Mouse (Mus musculus) splenic B cell, adult 2 months (primary cell): ENCODE data around the gene Mblac2.
A peak's percentile ranks its signal among the peaks of the same experiment; 100 is the strongest.

Source experiments
- DNase-seq: peaks from one replicate; pipeline ENCODE4 v3.0.0-alpha.2; 2011; ENCODE audit warnings: low read depth, low spot score
- H3K27me3 ChIP-seq: 2 replicates; pipeline ENCODE4 v1.6.1; 2012; ENCODE audit warnings: mild to moderate bottlenecking, low read length, moderate library complexity, mixed read lengths; ENCODE audit not compliant: control insufficient read depth, poor library complexity, insufficient read depth, severe bottlenecking
- H3K36me3 ChIP-seq: 2 replicates; pipeline ENCODE4 v1.6.1; 2012; ENCODE audit warnings: mild to moderate bottlenecking, low read length, moderate library complexity, mixed read lengths; ENCODE audit not compliant: control insufficient read depth, poor library complexity, insufficient read depth, severe bottlenecking

Mblac2 gene

DNA sequence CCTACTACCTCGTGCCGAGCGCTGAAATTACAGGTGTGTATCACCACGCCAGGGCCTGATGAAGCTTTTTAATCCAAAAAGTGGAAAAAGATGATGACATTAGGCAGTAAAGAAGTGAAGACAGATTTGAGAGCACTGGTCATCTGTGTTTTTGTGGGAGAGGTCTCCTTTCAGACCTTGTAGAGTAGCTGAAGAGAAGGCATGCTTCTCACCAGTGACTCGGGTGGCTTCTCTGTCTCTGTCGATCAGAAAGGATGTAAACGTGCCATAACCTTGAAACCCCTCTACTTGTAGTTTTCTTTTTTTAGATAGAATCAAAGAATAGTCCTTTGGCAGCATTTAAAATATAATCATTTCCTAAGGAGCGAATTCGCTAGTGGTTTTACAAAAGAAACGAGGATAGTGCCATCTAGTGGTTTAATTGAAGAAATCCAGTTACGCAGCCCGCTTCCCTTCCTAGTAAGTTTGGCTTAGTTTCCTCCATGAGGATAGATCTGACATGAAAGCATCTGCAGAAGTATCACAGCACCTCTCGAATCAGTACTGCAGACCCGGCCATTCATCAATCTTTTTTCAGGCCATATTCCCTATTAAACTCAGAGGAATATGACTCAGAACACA lies 50.5 kb downstream of the Mblac2 start:
- Histone ChIP-seq H3K36me3 (no peaks in the 10 kb centered on the region), H3K27me3 (no peaks in the 10 kb centered on the region)
- peak; percentile 64 for DNase-seq

DNA sequence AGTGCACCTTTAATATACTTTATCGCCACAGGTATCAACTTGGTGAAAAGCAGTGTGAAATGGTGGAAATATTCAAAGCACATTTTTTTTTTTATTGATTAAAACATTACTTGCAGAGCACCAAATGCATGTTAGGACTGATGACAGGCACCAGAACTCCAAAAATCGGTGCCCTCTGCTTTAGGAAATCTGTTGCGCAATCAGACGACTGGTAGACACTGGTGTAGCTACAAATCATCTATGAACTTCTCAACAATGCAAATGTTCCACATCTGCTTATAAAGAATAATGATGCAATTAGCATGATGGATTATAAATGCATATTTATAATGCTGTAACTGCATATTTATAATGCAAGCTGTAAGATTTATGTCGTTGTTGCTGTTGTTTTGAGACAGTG lies 53.0 kb downstream of the Mblac2 start:
- Histone ChIP-seq H3K36me3 (no peaks in the 10 kb centered on the region), H3K27me3 (no peaks in the 10 kb centered on the region)
- DNase-seq: no peak

DNA sequence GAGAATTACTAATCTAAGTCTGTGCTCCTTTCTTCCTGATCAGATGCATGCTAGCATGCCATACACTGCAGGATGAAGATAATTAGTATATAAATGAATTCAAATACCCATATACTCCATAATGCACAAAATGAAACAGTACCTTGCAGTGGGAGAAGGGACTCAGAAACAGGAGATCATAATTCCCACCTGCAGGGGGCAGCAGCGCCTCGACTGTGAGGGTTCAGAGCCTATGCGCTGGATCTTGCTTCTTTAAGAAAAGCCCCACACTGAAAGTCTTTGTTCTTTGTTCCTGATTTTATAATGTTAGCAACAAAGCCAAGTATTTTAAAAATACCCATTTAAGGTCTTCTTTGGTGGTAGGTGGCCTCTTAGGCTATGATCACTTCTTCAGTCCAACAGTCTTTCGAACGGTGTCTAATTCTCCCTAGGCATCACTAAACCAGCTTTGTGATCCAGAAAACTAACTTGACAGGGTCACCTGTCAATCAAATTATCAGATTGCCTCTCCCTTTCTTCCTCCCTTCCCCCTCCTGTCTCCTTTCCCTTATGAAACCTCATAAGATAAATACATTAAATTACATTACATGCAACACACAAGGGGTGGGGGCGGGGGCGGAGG lies 56.0 kb downstream of the Mblac2 start:
- Histone ChIP-seq H3K27me3 (no peaks in the 10 kb centered on the region), H3K36me3 (no peaks in the 10 kb centered on the region)
- DNase-seq: peak; percentile 74

DNA sequence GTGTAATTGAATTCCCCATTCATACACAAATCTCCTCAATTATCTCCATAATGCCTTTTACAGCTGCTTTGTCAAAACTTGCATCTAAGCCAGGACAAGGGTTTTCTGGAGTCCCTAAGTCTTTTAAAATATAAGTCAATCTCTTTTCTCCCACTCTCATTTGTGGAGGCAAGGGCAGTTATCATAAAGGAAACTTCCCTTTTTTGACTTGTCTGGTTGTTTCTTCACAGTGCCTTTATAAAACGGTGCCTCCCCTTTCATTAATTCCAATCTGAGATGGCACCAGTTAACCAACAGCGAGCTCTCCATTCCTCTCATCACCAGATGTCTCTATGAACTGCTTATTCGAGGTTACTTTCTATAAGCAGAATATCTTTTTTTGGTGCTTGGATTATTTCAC lies 65.1 kb downstream of the Mblac2 start:
- no peaks in the 10 kb centered on the region for H3K27me3 ChIP-seq
- no peak for DNase-seq
- no peaks in the 10 kb centered on the region for H3K36me3 ChIP-seq

DNA sequence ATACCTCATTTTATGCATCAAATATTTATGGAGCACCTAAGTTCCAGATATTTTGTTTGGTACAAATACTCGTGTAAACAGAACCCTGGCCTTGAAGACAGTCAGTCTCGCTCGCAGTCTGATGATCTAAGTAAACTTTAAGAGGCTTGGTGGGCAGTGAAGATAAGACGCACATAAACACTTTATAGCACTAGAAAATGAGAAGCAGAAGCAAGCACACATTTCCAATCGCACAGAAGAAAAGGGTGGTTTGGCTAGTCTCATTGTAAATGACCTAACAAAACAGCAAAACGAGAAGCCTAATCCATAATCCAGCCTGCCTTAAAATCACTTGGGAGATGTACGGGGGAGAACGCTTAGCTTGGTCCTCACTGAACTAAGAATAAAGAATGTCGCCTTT lies 71.3 kb downstream of the Mblac2 start:
- no peaks in the 10 kb centered on the region for H3K36me3 ChIP-seq
- no peak for DNase-seq
- no peaks in the 10 kb centered on the region for H3K27me3 ChIP-seq

DNA sequence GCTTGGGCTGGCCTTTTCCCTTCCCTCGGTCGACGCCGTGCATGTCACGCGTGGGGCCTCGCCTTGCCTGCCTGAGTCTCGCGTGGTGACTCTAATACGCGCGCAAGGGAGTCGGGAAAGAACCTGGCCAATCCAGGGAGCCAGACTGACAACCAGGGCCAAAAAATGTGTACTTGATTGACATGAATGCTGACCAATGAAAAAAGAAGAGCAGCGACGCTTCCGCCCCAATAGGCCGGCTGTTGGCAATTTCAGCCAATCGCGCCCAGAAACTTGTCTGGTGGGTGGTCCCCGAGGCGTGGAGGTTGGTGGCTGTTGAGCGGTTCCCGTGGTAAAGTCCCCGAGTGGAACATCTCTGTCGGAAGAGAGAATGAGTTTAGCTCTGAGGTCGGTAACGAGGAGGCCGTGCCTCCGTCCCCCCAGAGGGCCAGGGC lies 71.8 kb downstream of the Mblac2 start, which contains the start of gene Cetn3:
TSS of gene Cetn3 (plus strand) at position 107 of the 434 bp plus-strand sequence.
- DNase-seq: peak; percentile 98
- H3K27me3 ChIP-seq: no peaks in the 10 kb centered on the region

DNA sequence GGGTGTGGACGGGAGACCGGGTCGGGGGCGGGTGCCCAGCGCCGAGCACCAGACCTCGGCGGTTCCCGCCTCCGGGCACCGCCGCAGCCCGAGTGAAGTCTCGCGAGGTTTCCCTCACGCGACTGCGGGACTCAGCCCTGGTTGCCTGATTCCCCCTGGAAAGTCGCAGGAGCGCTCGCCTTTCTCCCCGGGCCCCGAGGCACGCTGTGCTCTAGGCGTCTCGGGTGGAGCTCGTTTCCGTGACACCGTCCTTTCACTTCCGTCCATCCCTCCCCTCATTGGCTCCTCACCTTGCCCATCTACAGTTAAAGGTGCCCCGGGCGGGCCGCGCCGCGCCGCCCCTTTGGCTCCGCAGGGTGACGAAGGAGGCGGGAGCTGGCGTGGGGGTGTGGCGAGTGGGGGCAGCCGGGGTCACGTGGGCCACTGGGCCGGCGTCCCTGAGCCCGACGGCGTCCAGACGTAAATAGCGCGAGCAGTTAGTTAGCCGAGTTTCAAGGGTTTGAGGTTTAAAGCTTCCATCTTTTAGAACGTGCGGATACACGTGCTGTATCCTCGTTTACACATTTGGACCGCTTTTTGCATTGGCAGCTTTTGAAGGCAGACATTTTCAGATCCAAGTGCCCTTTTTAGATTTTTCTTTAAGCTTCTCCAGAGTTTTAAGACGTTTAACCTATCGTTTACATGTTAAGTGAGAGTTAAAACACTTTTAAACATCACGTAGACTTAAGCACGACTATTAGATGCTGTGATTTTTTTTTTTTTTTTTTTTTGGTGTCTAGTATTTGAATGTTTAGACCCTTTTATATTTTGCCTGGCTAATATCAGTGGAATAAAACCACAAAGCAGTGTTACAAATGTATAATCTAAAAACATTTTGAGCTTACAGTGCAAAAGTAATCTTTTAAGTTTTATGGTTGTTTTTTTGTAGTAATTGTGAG lies 72.5 kb downstream of the Mblac2 start:
- peak; percentile 98 for DNase-seq
- H3K36me3 ChIP-seq: peaks cover 5% of the 10 kb centered on the region; the same call in 1 of the 2 replicates
- no peaks in the 10 kb centered on the region for H3K27me3 ChIP-seq

More for the DNA sequence above, 71.8 kb downstream of the Mblac2 start, which contains the start of gene Cetn3:
- H3K36me3 ChIP-seq: 0 out of 2 replicates have a peak, but pooled peaks cover 2% of the 10 kb centered on the region

DNA sequence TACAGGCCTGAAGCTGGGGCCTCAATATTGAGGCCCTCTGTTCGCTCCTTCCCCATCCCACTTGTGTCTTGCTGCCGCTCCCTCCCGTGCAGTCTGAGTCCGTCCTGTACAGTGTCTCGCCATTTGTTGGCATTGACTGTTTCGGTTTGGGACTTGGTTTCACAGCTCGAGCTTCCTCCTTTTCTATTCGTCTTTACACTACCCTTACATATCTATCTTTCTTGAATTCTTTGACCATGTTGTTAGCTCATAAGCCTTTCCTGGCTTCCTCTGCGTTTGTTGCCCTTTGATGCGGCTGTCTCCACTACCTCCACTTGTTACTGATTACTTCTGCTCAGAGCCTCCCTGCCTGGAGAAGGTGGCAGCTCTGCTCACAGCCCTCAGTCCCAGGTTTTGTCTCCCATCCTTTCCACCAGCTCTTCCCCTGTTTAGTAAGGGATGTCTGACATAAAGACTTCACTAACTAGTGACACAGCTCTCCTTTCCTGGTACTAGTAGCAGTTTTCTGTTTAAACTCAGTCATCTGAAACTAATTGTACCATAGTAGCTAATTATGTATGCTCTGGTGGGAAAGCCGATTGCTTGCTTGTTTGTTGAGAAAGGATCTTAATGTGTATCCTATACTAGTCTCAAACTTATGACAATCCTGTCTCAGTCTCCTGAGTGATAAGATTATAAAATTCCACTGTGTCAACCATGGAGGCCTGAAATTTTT lies 74.8 kb downstream of the Mblac2 start:
- Histone ChIP-seq H3K36me3 (peaks cover 8% of the 10 kb centered on the region; the same call in 1 of the 2 replicates), H3K27me3 (no peaks in the 10 kb centered on the region)
- no peak for DNase-seq

DNA sequence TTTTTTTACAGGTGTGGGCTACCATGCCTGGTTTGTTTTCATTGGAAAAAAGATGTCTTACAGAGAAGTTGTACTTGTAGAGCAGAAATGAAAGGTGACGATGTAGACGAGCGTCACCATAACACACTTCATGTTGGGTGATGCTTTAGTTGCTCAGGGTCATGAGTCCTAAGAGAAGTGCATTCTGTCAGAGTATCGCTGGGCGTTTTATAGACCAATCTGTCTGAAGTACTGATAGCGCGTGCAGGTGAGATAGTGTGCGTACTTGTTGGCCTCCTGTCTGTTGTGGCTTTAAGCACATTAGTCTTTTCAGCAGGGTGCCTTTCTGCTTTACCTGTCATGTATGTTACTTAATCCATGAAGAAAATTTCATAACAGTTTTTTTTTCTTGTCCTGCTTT lies 79.0 kb downstream of the Mblac2 start:
- no peaks in the 10 kb centered on the region for H3K27me3 ChIP-seq
- H3K36me3 ChIP-seq: peaks cover 8% of the 10 kb centered on the region; the same call in 1 of the 2 replicates
- DNase-seq: no peak

DNA sequence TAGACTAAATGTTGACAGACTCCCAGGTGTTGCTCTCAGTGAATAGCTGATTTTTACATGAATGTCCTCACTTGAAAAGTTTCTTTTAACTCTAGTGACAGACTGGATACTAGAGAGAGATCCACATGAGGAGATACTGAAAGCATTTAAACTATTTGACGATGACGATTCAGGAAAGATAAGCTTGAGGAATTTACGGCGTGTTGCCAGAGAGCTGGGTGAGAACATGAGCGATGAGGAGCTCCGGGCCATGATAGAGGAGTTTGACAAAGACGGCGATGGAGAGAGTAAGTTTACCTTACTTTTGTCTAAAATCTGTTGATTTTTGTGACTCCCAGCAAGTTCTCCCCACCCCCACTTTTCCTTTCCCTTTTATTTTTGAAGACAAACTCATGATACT lies 80.7 kb downstream of the Mblac2 start:
- DNase-seq: no peak
- peaks cover 8% of the 10 kb centered on the region; the same call in 1 of the 2 replicates for H3K36me3 ChIP-seq

DNA sequence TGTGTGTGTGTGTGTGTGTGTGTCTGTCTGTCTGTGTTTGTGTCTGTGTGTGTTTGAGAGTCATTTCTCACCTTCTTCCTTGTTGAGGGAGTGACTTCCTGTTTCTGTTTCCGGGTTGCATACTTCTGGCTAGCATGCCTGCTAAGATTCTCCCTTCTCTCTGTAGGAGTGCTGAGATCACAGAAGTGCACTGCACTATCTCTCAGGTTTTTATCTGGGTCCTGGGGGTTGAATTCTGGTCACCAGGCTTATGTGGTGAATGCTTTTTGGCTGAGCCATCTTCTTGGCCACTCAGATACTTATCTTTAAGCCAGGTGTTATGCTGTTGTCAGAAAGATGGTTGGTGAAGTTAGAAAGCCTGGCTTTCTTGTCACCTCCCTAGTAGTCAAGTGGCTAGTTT lies 82.7 kb downstream of the Mblac2 start:
- Histone ChIP-seq H3K27me3 (no peaks in the 10 kb centered on the region), H3K36me3 (peaks cover 4% of the 10 kb centered on the region; the same call in 1 of the 2 replicates)
- peak; percentile 60 for DNase-seq

More for the DNA sequence above, 80.7 kb downstream of the Mblac2 start:
- H3K27me3 ChIP-seq: no peaks in the 10 kb centered on the region

DNA sequence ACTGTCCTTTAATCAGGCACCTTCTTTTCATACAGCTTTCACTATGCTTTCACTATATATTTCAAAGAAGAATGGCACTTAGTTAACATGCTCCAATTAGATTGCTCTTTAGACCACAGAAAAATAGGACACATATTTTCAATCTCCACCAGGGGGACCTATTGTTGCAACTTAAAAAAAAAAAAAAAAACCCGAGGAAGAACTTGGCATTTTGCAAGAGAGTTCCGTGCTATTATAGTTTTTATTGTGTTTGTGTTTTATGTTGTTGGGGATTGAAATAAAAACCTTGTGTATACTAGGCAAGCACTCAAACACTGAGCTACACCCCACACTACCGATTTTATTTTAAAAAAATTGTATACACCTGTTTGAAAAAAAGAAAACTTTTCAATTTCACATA lies 90.0 kb downstream of the Mblac2 start:
- Histone ChIP-seq H3K36me3 (no peaks in the 10 kb centered on the region), H3K27me3 (no peaks in the 10 kb centered on the region)
- peak; percentile 46 for DNase-seq
